Mouse (Mus musculus) embryonic facial prominence, embryonic 14.5 days (tissue): ENCODE measurements around the gene 6030468B19Rik. TPM values are rescaled to one million over a fixed set of nuclear protein-coding genes. Genes with fewer than 3 reads are reported as not detected.

ENCODE experiments used
- ATAC-seq: fragments of 200-750 bp; cut with Nextera tagmentation; 2 replicates; pipeline ENCODE4 v1.8.0; 2017; ENCODE audit warnings: low read depth, moderate number of reproducible peaks, moderate TSS enrichment
- DNase-seq: peaks from one replicate; pipeline ENCODE4 v3.0.0-alpha.2; 2015; ENCODE audit warnings: low spot score
- H3K27ac ChIP-seq: fragments of 300-500 bp; sonication (generic); replicated peaks from 2 replicates; pipeline ENCODE4 v1.5.1; 2014; ENCODE audit warnings: low read depth, mild to moderate bottlenecking, low read length, moderate library complexity
- H3K27me3 ChIP-seq: fragments of 300-500 bp; sonication (generic); replicated peaks from 2 replicates; pipeline ENCODE4 v1.6.1; 2014; ENCODE audit warnings: low read length; ENCODE audit not compliant: control insufficient read depth, insufficient read depth
- H3K36me3 ChIP-seq: fragments of 300-500 bp; sonication (generic); 2 replicates; pipeline ENCODE4 v1.6.1; 2014; ENCODE audit warnings: low read length, mixed read lengths; ENCODE audit not compliant: control insufficient read depth, insufficient read depth
- H3K4me1 ChIP-seq: fragments of 300-500 bp; sonication (generic); 2 replicates; pipeline ENCODE4 v1.6.1; 2014; ENCODE audit warnings: antibody characterized with exemption, low read length; ENCODE audit not compliant: control insufficient read depth, insufficient read depth
- H3K4me2 ChIP-seq: fragments of 300-500 bp; sonication (generic); 2 replicates; pipeline ENCODE4 v1.6.1; 2014; ENCODE audit warnings: low read depth, mild to moderate bottlenecking, low read length, moderate library complexity, mixed read lengths
- H3K4me3 ChIP-seq: fragments of 300-500 bp; sonication (generic); 2 replicates; pipeline ENCODE4 v1.5.1; 2014; ENCODE audit warnings: low read depth, mild to moderate bottlenecking, low read length
- H3K9ac ChIP-seq: fragments of 300-500 bp; sonication (generic); 2 replicates; pipeline ENCODE4 v1.6.1; 2014; ENCODE audit warnings: low read depth, mild to moderate bottlenecking, low read length, moderate library complexity, mixed read lengths
- H3K9me3 ChIP-seq: fragments of 300-500 bp; sonication (generic); 2 replicates; pipeline ENCODE4 v1.6.1; 2016; ENCODE audit warnings: low read length; ENCODE audit not compliant: control insufficient read depth
- WGBS: fragments of 180-500 bp; shearing (Covaris S2); extraction: QIAGEN DNeasy Blood & Tissue Kit; methylation state at CpG from one replicate; pipeline ENCODE4 v1.1.7; 2014; 5-methylcytosine and 5-hydroxymethylcytosine counted together
- polyA plus RNA-seq: library from polyadenylated mRNA; unstranded; fragments of >200 nt; fragmentation: Nextera tagmentation; extraction: Ambion mirVana; gene quantifications from 2 replicates; pipeline ENCODE4 v1.2.1, GENCODE M21; 2014

Gene 6030468B19Rik
- polyA plus RNA-seq, 1 experiment from 2014 or later: not detected

GRCm38 (mm10) chr11:117846640-117847039 is 49.2 kb downstream of the 6030468B19Rik start:
- no peak for ATAC-seq

GRCm38 (mm10) chr11:117847593-117848215 is 50.2 kb downstream of the 6030468B19Rik start:
- H3K27me3 ChIP-seq: no peaks in the 10 kb centered on the region
- no peak for DNase-seq
- peak overlapping the region; percentile 58 for H3K4me3 ChIP-seq
- 72% methylated on average over 7 of the region's 7 CpGs for WGBS
- H3K36me3 ChIP-seq: peaks cover 11% of the 10 kb centered on the region
- H3K4me1 ChIP-seq: peaks cover 17% of the 10 kb centered on the region
- H3K4me2 ChIP-seq: peak overlapping the region; percentile 89
- H3K27ac ChIP-seq: peak overlapping the region; percentile 96
- H3K9me3 ChIP-seq: no peaks in the 10 kb centered on the region
- peak overlapping the region; percentile 77 for H3K9ac ChIP-seq
- ATAC-seq: no peak

More at GRCm38 (mm10) chr11:117846640-117847039, 49.2 kb downstream of the 6030468B19Rik start:
- no peak overlapping the region for H3K9ac ChIP-seq
- no peak overlapping the region for H3K27ac ChIP-seq
- H3K4me1 ChIP-seq: peaks cover 17% of the 10 kb centered on the region
- 0 out of 2 replicates have a peak, but pooled peaks cover 2% of the 10 kb centered on the region for H3K36me3 ChIP-seq
- no peaks in the 10 kb centered on the region for H3K9me3 ChIP-seq
- H3K4me3 ChIP-seq: no peak overlapping the region
- WGBS: 64% methylated on average over 5 of the region's 5 CpGs
- no peaks in the 10 kb centered on the region for H3K27me3 ChIP-seq
- no peak overlapping the region for H3K4me2 ChIP-seq
- no peak for DNase-seq

- Histone ChIP-seq H3K27ac (peak overlapping the region; percentile 96), H3K36me3 (peaks cover 17% of the 10 kb centered on the region), H3K9me3 (no peaks in the 10 kb centered on the region), H3K9ac (peak overlapping the region; percentile 77), H3K27me3 (no peaks in the 10 kb centered on the region), H3K4me3 (peak overlapping the region; percentile 58), H3K4me2 (peak overlapping the region; percentile 89), H3K4me1 (peaks cover 17% of the 10 kb centered on the region)
- peak; percentile 86 for ATAC-seq
- DNase-seq: no peak
- 4% methylated on average over 17 of the region's 19 CpGs for WGBS
Measured at GRCm38 (mm10) chr11:117848271-117848984, 51.0 kb downstream of the 6030468B19Rik start.

- ATAC-seq (peak; percentile 95), DNase-seq (peak; percentile 98)
- peaks cover 23% of the 10 kb centered on the region for H3K36me3 ChIP-seq
- peak within 1 kb of the TSS; percentile 58 for H3K4me3 ChIP-seq
- peak within 1 kb of the TSS; percentile 77 for H3K9ac ChIP-seq
- peak within 1 kb of the TSS; percentile 96 for H3K27ac ChIP-seq
- no peaks in the 10 kb centered on the region for H3K9me3 ChIP-seq
- no peaks in the 10 kb centered on the region for H3K27me3 ChIP-seq
- H3K4me1 ChIP-seq: peaks cover 17% of the 10 kb centered on the region
- 0% methylated on average over 25 of the region's 51 CpGs for WGBS
- H3K4me2 ChIP-seq: peak within 1 kb of the TSS; percentile 89
Measured at GRCm38 (mm10) chr11:117848985-117849671, 51.7 kb downstream of the 6030468B19Rik start, which contains the start of gene Birc5. Gene Birc5, plus strand, starts transcription at chr11:117849251.

GRCm38 (mm10) chr11:117852875-117853274 is 55.4 kb downstream of the 6030468B19Rik start:
- Histone ChIP-seq H3K27ac (no peak overlapping the region), H3K4me1 (peaks cover 15% of the 10 kb centered on the region), H3K4me2 (no peak overlapping the region), H3K9me3 (no peaks in the 10 kb centered on the region), H3K27me3 (no peaks in the 10 kb centered on the region), H3K36me3 (peaks cover 57% of the 10 kb centered on the region), H3K9ac (no peak overlapping the region), H3K4me3 (no peak overlapping the region)
- ATAC-seq: no peak
- no peak for DNase-seq
- 91% methylated on average over 3 of the region's 3 CpGs for WGBS

- Histone ChIP-seq H3K9me3 (no peaks in the 10 kb centered on the region), H3K4me3 (no peak overlapping the region), H3K4me1 (peaks cover 8% of the 10 kb centered on the region; the same call in 1 of the 2 replicates), H3K27me3 (peaks cover 1% of the 10 kb centered on the region; the same call in 1 of the 2 replicates), H3K9ac (no peak overlapping the region), H3K36me3 (peaks cover 57% of the 10 kb centered on the region), H3K4me2 (no peak overlapping the region), H3K27ac (no peak overlapping the region)
- WGBS: 86% methylated on average over 9 of the region's 9 CpGs
- DNase-seq (no peak), ATAC-seq (no peak)
Measured at GRCm38 (mm10) chr11:117854241-117854640, 56.8 kb downstream of the 6030468B19Rik start.

GRCm38 (mm10) chr11:117855360-117855759 is 57.9 kb downstream of the 6030468B19Rik start:
- Histone ChIP-seq H3K27ac (no peak overlapping the region), H3K9me3 (no peaks in the 10 kb centered on the region), H3K4me1 (peaks cover 10% of the 10 kb centered on the region), H3K4me3 (no peak overlapping the region), H3K9ac (no peak overlapping the region), H3K36me3 (peaks cover 57% of the 10 kb centered on the region), H3K4me2 (no peak overlapping the region), H3K27me3 (peaks cover 12% of the 10 kb centered on the region)
- ATAC-seq (no peak), DNase-seq (no peak)
- 93% methylated on average over 5 of the region's 5 CpGs for WGBS

GRCm38 (mm10) chr11:117855975-117856374 is 58.5 kb downstream of the 6030468B19Rik start:
- no peak overlapping the region for H3K4me2 ChIP-seq
- H3K36me3 ChIP-seq: peaks cover 57% of the 10 kb centered on the region
- H3K27me3 ChIP-seq: peaks cover 18% of the 10 kb centered on the region
- H3K4me3 ChIP-seq: no peak overlapping the region
- WGBS: 81% methylated on average over 1 of the region's 1 CpGs
- no peak overlapping the region for H3K27ac ChIP-seq
- no peak overlapping the region for H3K9ac ChIP-seq
- peaks cover 10% of the 10 kb centered on the region; the same call in 1 of the 2 replicates for H3K4me1 ChIP-seq
- no peak for DNase-seq
- H3K9me3 ChIP-seq: no peaks in the 10 kb centered on the region
- no peak for ATAC-seq
